Mouse (Mus musculus) G1E (cell line): ENCODE data around the gene Gkap1. TPM values are rescaled to one million over a fixed set of nuclear protein-coding genes. Genes with fewer than 3 reads are reported as not detected.

Experiments used
- ATAC-seq: 2 replicates; pipeline ENCODE4 v1.8.0; 2016; ENCODE audit warnings: mild to moderate bottlenecking; ENCODE audit not compliant: insufficient number of reproducible peaks, poor library complexity, low FRiP score, severe bottlenecking; ENCODE audit errors: extremely low read depth
- DNase-seq: peaks from one replicate; pipeline ENCODE4 v3.0.0; 2012; ENCODE audit warnings: low spot score
- H3K27me3 ChIP-seq: 2 replicates; pipeline ENCODE4 v1.6.1; 2012; ENCODE audit warnings: mild to moderate bottlenecking, low read length, inconsistent platforms; ENCODE audit not compliant: insufficient read depth
- H3K36me3 ChIP-seq: replicated peaks from 2 replicates; pipeline ENCODE3; 2012; ENCODE audit warnings: mild to moderate bottlenecking, inconsistent platforms
- H3K4me1 ChIP-seq: 2 replicates; pipeline ENCODE4 v1.6.1; 2012; ENCODE audit warnings: low read depth, low read length, inconsistent platforms, mixed read lengths; ENCODE audit not compliant: insufficient read depth
- H3K4me3 ChIP-seq: 2 replicates; pipeline ENCODE4 v1.5.1; 2012; ENCODE audit warnings: low read depth, mild to moderate bottlenecking, inconsistent platforms, low read length, moderate library complexity, mixed read lengths
- H3K9me3 ChIP-seq: replicated peaks from 2 replicates; pipeline ENCODE4 v1.6.1; 2012; ENCODE audit warnings: inconsistent platforms
- CTCF ChIP-seq: IDR thresholded peaks from 2 replicates; pipeline ENCODE4 v1.5.1; 2012; ENCODE audit warnings: low read depth, low read length, inconsistent platforms, mixed read lengths
- GATA1 ChIP-seq: IDR thresholded peaks from 2 replicates; pipeline ENCODE4 v1.6.1; 2012; ENCODE audit warnings: borderline replicate concordance, low read length, inconsistent platforms, mixed read lengths
- GATA2 ChIP-seq: IDR thresholded peaks from 2 replicates; pipeline ENCODE4 v1.6.1; 2012; ENCODE audit warnings: low read depth, low read length, inconsistent platforms, borderline replicate concordance
- POLR2AphosphoS5 ChIP-seq: IDR thresholded peaks from 2 replicates; pipeline ENCODE4 v1.6.1; 2012; ENCODE audit warnings: low read depth, low read length, inconsistent platforms; ENCODE audit not compliant: insufficient replicate concordance
- TAL1 ChIP-seq: conservative IDR thresholded peaks from 2 replicates; pipeline ENCODE4 v1.6.1; 2012; ENCODE audit warnings: low read depth, low read length, inconsistent platforms, mixed read lengths
- polyA plus RNA-seq: library from polyadenylated mRNA; stranded (reverse); fragments of >175 nt; gene quantifications from 2 replicates; pipeline ENCODE4 v1.2.3, GENCODE M21; 2012
- total RNA-seq, 2 experiments: library from RNA; stranded (forward) in 1 of 2; stranded (reverse) in 1 of 2; fragments of 200-1000 nt in 1 of 2; fragments of >200 nt in 1 of 2; fragmentation: Nextera tagmentation in 1 of 2; gene quantifications; 2 replicates each; pipeline ENCODE4 v1.2.3; 2014 to 2017

Gkap1 gene
- total and polyA plus RNA-seq, 3 experiments: 0.98 to 29.0 (median 4.1) TPM

DNA sequence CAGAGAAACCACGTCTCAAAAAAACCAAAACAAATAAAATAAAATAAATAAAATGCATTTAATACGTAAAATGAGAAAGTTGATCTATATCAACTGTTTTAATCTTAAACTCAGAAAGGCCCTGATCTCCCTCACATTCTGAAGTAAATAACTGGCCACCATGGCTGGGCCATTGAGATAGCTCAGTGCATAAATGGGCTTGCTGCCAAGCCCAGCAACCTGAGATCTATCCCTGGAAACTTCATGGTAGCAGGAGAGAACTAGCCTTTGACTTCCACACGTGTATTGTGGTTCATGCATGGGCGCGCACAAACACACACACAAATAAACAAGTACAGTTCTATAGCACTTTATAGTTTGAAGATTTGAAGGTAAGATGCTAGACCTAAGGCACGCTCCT, 74.2 kb downstream of the Gkap1 start:
- TF ChIP-seq TAL1 (no peak), GATA1 (no peak), POLR2AphosphoS5 (no peak), GATA2 (no peak), CTCF (no peak)
- Histone ChIP-seq H3K36me3 (peaks cover 48% of the 10 kb centered on the region), H3K27me3 (no peaks in the 10 kb centered on the region), H3K9me3 (no peaks in the 10 kb centered on the region), H3K4me3 (no peak overlapping the region), H3K4me1 (peaks cover 23% of the 10 kb centered on the region)
- ATAC-seq (no peak), DNase-seq (no peak)

DNA sequence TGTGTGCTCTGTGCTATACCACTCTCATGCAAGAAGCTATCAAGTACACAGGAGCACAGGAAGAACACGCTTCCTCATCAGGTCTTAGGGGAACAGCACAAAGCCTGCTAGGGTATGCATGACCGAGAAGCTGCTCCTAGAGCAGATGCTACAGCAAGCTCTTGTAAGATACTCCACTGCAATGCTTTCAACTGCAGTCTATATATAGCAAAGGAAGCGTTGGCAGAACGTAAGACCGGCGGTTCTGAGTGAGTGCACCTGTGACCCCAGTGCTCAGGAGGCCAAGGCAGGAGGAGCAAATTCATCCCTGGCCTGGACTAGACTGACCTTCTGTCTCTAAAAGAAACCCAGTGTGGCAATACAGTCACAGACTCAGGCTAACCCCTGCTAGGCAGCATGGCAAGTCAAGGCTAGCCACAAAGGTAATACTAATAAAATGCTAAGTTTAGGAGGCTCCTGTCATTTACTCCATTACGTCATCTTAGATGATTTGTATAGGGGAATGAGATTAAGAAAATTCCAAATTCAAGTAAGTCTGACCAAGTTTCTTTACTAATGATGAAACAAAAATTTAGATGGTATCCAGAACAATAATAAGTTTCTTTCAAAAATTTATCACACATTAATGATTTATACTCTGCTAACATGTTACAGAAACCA, 77.4 kb downstream of the Gkap1 start:
- Histone ChIP-seq H3K9me3 (no peaks in the 10 kb centered on the region), H3K27me3 (no peaks in the 10 kb centered on the region), H3K36me3 (peaks cover 66% of the 10 kb centered on the region), H3K4me3 (no peak overlapping the region), H3K4me1 (peaks cover 11% of the 10 kb centered on the region)
- DNase-seq (no peak), ATAC-seq (no peak)
- TF ChIP-seq CTCF: no peak
- no peak for TF ChIP-seq TAL1
- TF ChIP-seq POLR2AphosphoS5: no peak
- no peak for TF ChIP-seq GATA1
- no peak for TF ChIP-seq GATA2

DNA sequence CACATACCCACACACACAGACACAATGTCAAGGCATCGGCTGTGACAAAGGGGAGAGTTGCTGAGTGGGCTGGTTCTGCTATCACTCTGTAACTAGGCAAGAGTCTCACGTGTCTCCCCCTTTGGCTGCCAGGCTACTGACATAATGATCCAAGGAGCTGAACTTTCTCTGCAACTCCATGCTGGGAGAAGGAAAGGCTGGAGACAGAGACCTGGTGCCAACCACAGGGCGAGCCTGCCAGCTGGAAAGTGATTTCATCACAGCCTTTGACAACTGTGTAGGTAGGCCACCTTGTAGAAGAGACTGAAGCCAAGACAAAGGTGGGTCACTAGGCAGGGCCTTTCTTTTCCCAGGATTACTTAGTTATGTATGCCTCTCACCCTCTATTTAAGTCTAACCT, 78.3 kb downstream of the Gkap1 start:
- TF ChIP-seq TAL1 (no peak), GATA2 (no peak), POLR2AphosphoS5 (no peak), CTCF (no peak), GATA1 (no peak)
- H3K9me3 ChIP-seq: no peaks in the 10 kb centered on the region
- ATAC-seq: no peak
- no peak overlapping the region for H3K4me3 ChIP-seq
- peaks cover 4% of the 10 kb centered on the region; the same call in 1 of the 2 replicates for H3K4me1 ChIP-seq
- no peaks in the 10 kb centered on the region for H3K27me3 ChIP-seq
- no peak for DNase-seq
- peaks cover 70% of the 10 kb centered on the region for H3K36me3 ChIP-seq

DNA sequence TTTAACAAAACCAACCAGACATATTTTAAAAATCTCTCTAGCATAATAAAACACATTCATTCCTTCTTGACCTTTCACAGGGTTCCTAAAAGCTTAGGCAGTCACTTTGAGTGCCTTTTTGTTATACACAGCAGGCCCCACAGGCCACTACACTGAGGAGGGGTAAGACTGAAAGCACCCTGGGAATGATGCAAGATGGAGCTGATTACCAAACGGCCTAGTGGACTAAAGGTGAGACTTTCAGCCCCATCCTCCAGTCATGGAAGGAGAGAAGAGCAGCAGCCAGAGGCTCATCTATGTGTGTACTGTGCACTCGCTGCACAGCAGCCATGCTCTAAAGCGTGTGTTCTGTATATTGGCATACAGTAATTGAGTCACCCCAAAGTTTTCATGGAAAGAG, 80.6 kb downstream of the Gkap1 start:
- H3K27me3 ChIP-seq: no peaks in the 10 kb centered on the region
- TF ChIP-seq GATA1 (no peak), POLR2AphosphoS5 (no peak), TAL1 (no peak), CTCF (no peak), GATA2 (no peak)
- H3K4me1 ChIP-seq: peaks cover 2% of the 10 kb centered on the region; the same call in 1 of the 2 replicates
- H3K4me3 ChIP-seq: no peak overlapping the region
- peaks cover 88% of the 10 kb centered on the region for H3K36me3 ChIP-seq
- ATAC-seq (no peak), DNase-seq (no peak)
- H3K9me3 ChIP-seq: no peaks in the 10 kb centered on the region

DNA sequence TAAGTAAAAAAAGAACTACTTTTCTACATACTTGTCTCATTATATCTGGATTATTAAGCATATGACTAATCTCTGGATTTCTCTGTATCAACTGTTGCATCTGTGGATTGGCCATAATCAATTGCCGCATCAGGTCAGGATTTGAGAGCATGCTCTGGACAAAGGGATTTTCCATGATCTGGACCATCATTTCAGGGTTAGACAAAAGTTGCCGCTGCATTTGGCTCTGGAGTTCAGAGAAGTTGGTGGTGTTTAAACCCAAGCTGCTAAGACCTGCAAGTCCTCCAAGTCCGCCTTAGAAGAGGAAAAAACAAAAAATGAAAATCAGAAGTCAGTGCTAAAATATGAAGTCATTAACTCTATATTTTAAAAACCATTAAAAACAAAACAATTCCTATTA, 82.3 kb downstream of the Gkap1 start:
- Histone ChIP-seq H3K9me3 (no peaks in the 10 kb centered on the region), H3K27me3 (no peaks in the 10 kb centered on the region), H3K36me3 (peaks cover 92% of the 10 kb centered on the region)

DNA sequence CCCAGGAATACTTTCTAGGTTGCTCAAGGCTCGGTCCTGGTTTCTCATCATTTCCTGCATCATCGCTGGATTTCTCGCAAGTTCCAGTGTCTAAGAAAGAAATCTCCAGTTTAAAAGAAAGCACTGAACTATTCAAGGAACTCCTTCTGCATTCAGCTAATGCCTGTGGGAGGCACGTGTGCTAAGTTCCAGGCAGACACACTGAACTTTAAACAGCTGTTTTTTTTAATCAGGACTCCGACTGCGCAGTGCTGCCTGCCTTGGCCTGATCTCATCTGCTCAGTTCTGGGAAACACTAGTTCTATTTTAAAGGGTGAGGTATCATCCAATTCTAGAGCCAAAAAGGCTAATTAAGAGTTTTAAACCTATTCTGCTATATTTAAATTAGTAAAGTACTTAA, 83.4 kb downstream of the Gkap1 start:
- ATAC-seq: no peak
- H3K9me3 ChIP-seq: no peaks in the 10 kb centered on the region
- no peaks in the 10 kb centered on the region for H3K27me3 ChIP-seq
- TF ChIP-seq GATA2 (no peak), CTCF (no peak), TAL1 (no peak), POLR2AphosphoS5 (no peak), GATA1 (no peak)
- H3K4me1 ChIP-seq: peaks cover 2% of the 10 kb centered on the region
- H3K36me3 ChIP-seq: peaks cover 91% of the 10 kb centered on the region
- DNase-seq: no peak
- no peak overlapping the region for H3K4me3 ChIP-seq

More for the DNA sequence above, 82.3 kb downstream of the Gkap1 start:
- Histone ChIP-seq H3K4me1 (peaks cover 2% of the 10 kb centered on the region), H3K4me3 (no peak overlapping the region)
- TF ChIP-seq POLR2AphosphoS5: no peak
- TF ChIP-seq GATA1: no peak
- TF ChIP-seq CTCF: no peak
- TF ChIP-seq TAL1: no peak
- TF ChIP-seq GATA2: no peak
- no peak for ATAC-seq
- no peak for DNase-seq
